Mouse (Mus musculus) yolk sac, embryonic 10.5 days (tissue): Measurements from ENCODE around the gene Thsd4.
"Not testable (repeated sequence)": the region's sequence is repeated elsewhere in the genome, so short reads cannot be mapped to it uniquely, and the experiment has no call there.

Experiments used
- DNase-seq: peaks from one replicate; pipeline ENCODE4 v3.0.0-alpha.2; 2017; ENCODE audit warnings: low spot score

Thsd4 gene

GRCm38 (mm10) chr9:60213111-60213510, 308.7 kb downstream of the Thsd4 start:
- DNase-seq, result no peak

GRCm38 (mm10) chr9:60208843-60209242, 313.0 kb downstream of the Thsd4 start:
- DNase-seq, result no peak

DNA sequence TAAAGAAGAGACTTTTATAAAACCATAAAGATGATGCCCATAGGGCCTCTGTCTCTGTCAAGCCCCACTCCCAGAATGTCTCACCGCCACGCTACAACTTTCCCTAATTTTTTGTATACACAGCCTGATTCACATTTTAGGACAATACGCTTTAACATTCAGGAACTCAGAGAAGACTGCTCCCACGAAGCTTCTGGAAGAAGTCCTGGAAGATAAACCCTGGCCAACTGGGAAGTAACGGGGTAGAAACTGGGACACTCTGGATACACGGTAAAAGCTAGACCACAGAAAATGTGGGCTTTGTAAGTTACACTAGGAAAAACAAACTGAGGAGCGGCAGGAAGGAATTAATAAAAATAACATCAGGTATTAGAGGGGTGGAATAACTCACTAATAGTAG, 318.7 kb downstream of the Thsd4 start:
- DNase-seq, result no peak

DNA sequence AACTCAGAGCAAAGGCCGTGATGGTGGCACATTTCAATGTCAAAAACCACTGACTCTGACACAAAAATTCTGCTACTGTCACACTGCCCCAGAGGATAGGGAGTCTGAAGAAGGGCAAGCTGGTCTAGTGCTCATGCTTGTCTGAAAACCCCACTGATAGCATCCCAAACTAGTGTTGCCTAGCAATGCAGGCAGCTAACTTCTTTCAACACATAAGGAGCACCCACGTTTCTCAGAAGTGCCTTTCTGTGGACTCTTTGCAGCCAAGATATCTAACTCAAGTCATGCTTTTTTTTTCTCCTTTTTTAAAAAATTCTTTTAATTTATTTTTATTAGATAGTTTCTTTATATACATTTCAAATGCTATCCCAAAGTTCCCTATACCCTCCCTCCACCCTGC, 321.4 kb downstream of the Thsd4 start:
- DNase-seq, result no peak

GRCm38 (mm10) chr9:60198530-60199200, 323.2 kb downstream of the Thsd4 start:
- no peak for DNase-seq

DNA sequence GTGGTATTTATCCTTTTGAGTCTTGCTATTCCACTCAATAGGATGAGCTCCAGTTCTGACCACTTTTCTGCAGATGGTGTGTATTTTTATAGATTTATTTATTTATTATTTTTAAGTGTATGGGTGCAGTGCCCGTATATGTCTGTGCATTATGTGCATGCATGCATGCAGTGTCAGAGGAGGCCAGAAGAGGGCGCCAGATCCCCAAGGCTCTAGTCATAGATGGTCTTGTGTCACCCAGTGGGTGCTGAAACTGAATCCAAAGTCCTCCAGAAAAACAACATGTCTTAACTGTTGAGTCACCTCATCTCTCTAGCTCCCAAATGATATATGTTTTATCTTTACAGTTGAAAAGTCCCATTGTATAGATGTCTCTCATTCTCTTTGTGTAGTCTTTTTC, 326.3 kb downstream of the Thsd4 start:
- no peak for DNase-seq

DNA sequence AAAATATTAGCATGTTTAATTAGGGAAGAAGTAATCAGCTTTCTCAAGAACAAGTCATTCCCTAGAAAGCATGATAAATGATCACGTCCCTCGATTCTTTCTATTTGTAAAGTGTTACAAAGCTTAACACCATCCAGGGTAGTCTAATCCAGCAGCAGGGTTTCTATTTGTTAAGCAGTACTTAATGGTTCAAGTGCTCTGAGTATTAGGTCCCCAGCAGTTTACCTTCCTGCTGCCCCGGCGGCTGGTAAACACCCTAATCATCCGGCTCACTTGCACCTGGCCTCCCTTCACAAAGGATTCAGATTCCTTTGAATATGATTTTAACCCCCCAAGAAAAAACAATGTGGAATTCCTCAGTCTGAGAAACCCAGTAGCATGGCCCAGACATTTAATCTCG, 326.9 kb downstream of the Thsd4 start:
- no peak for DNase-seq

DNA sequence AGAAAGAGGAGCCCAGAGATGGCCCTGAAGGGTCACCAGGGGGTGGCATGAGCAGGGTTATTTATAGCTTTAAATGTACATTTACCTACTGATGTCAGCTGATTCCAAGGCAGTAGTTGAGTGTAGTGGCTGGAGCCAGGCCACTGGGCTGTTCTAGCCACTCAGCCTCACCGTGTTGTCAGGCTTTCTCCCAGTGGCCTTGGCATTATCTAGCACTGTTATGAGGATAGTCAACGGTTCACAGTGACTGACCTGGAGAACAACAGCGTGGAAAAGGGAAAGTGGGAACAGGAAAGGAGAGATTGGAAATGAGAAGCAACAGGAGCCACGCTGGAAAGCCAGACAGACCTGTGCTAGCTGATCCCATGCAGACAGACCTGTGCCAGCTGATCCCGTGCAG, 329.5 kb downstream of the Thsd4 start:
- no peak for DNase-seq

- DNase-seq, result peak; percentile 9
These were observed 334.4 kb downstream of the Thsd4 start for GRCm38 (mm10) chr9:60187437-60187836.

GRCm38 (mm10) chr9:60186948-60187347, 334.9 kb downstream of the Thsd4 start:
- no peak for DNase-seq

DNA sequence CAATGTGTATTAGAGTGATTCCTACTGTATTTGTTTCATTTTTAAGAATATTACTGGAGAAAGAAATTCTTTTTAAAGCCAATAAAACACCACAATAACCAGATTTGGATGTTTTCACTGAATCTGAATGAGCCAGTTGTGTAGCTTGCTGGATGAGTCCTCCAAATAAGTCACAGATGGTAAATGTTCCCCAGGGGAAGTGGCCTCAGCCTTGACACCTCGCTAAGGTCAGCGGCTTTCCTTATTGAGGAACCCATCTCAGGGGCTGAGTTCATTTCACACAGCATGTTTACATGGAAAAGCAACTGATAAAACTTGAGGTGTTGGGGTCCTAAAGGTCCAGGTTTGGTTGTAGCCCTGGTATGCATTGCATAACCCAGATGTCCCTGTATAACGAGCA, 337.8 kb downstream of the Thsd4 start:
- DNase-seq, result no peak

GRCm38 (mm10) chr9:60182371-60182770, 339.5 kb downstream of the Thsd4 start:
- DNase-seq, result no peak

GRCm38 (mm10) chr9:60180936-60181335, 340.9 kb downstream of the Thsd4 start:
- no peak for DNase-seq

DNA sequence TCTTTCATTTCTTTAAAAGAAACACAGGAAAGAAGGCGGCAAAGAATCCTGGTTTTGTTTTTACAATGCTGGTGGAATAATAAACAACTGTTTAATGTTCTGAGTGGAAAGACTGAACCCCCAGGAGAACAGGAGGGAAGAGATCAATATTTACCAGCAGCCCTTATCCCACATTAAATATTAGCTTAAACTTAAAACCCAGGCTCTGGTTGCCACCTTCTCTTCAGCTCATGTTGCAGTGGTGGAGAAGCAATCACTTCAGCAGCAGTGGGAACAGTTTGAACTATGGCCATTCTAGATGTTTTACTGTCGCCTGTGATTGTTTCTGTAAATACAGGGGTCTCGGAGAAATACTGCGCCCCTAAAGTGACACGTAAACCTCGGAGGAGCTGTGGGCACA, 341.7 kb downstream of the Thsd4 start:
- DNase-seq, result no peak

- DNase-seq, result no peak
These were observed 345.5 kb downstream of the Thsd4 start for GRCm38 (mm10) chr9:60176311-60176710.

DNA sequence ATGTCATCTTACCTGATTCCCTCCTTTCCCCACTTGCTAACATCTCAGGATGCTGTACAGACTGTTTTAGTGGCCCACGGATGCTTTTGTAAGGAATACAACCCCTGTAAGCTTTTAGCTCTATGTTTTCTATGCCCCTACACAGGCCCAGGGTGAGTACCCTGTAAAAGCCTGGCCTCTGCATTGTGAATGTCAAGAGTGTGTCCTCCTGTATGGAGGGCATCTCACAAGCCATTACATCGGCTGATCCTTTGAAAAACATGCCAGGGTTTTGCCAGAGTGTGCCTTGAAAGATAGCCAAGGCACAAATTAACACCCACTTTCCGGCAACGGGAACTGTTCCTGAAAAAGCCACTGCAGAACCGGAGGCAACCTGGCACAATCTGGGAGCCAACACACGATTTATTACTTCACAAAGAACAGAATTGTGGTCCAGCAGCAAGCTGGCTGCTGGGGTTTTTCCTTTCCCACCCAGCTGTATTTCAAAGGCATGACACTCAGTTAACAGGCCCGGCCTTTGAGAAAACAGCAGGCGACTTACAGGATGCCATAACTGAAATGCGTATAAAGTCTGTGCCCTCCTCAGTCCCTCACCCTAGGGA, 349.3 kb downstream of the Thsd4 start:
- DNase-seq, result not testable (repeated sequence)

GRCm38 (mm10) chr9:60166990-60167389, 354.9 kb downstream of the Thsd4 start:
- DNase-seq, result no peak

DNA sequence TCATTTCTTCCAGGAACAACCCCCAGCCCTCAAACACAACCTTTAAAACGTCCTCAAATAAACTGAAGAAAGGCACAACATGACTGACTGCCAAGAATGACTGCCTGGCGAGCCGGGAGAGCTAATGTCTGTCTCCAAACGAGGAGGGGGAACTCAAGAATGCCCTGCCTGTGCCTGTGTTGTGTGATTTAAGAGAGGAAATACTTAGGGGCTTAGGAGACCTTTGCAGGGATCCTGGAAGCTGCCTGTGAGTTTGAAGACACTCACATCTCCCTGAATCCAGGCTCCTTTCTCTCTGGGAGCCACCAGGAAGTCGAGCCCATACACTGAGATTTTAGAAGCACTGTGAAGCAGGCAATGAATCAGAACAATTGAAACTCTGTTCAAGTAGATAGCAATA, 361.0 kb downstream of the Thsd4 start:
- no peak for DNase-seq

- no peak for DNase-seq
These were observed 361.7 kb downstream of the Thsd4 start for GRCm38 (mm10) chr9:60160194-60160593.

DNA sequence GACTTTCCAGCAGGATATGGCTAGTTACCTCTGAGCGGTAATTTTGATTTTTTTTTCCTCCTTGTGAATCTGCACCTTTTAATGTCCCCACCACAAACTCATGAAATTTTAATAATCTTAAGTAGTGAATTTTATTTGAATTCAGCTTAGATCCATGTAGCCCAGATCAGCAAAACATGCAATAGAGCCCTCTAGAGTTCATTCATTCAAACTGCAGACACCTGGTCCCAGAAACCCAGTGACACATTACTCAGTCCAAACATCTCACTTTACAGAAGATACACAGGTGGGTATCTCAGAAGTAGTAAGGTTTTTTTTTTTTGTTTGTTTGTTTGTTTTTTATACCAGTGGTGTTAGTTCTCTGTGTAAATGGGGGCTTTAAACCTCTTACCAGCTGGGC, 368.9 kb downstream of the Thsd4 start:
- DNase-seq, result no peak

- no peak for DNase-seq
These were observed 369.8 kb downstream of the Thsd4 start for GRCm38 (mm10) chr9:60151897-60152627.

DNA sequence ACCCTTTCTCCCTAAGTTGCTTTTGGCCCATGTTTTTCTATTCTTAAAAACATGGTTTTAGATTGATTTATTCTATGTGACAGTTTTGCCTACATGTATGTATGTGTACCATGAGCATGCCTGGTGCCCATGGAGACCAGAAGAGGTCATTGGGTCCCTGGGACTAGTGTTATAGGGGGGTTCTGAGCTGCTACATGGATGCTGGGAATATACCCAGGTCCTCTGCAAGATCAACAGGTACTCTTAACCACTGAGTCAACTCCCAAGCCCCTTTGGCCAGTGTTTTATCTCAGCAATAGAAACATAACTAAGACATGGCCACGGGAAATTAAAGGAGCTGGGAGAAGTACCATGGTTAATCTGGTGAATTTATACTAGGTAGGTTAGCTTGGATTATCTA, 371.3 kb downstream of the Thsd4 start:
- DNase-seq, result no peak

- DNase-seq, result no peak
These were observed 372.9 kb downstream of the Thsd4 start for GRCm38 (mm10) chr9:60148988-60149387.
